Comparison of ENCODE assay signal across 11 mouse cellular contexts in the genomic region with DNA sequence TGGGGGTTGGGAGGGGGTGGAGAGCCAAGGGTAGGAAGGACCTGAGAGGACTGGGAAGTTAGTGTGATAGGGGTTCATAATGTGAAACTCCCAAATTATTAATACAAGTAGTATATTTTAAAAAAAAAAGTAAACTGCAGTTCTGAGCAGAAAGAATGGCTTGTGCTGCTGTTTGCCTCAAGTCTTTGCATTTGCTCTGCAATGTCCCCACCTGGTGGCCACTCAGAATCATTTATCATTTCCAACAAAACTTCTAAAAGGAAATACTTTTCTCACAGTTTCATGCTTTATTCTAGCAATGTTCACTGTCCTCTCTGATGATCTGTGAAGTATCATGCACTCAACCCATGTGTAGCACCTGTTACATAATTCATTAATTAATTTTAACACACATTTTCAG.
DNase-seq lines count a peak whose midpoint lies in the region; ATAC-seq lines count a peak whose summit lies in the region.
"Had no signal": no experiment of that assay in that cellular context is flagged by ENCODE, and none has a peak within 500 bp of the region (broad histone marks: within the 10 kb centered on the region; RNA-seq: fewer than 3 reads in every experiment).

No protein-coding gene starts in this region.

- no peaks in the 10 kb centered on the region for H3K36me3 ChIP-seq in midbrain, embryonic 13.5 days
- H3K36me3 ChIP-seq: embryonic facial prominence, embryonic 15.5 days had no signal

- H3K4me1 ChIP-seq in midbrain, embryonic 13.5 days (replicated peaks) = no peaks in the 10 kb centered on the region
- H3K4me1 ChIP-seq: embryonic facial prominence, embryonic 15.5 days; megakaryocyte, embryonic 14.5 days had no signal

- H3K4me3 ChIP-seq in midbrain, embryonic 13.5 days (replicated peaks) = no peak overlapping the region
- H3K4me3 ChIP-seq: embryonic facial prominence, embryonic 15.5 days; megakaryocyte, embryonic 14.5 days had no signal

- H3K4me2 ChIP-seq in midbrain, embryonic 13.5 days (replicated peaks) = no peak overlapping the region
- H3K4me2 ChIP-seq: embryonic facial prominence, embryonic 15.5 days had no signal

- no peaks in the 10 kb centered on the region for H3K27me3 ChIP-seq in midbrain, embryonic 13.5 days
- H3K27me3 ChIP-seq: embryonic facial prominence, embryonic 15.5 days had no signal

- H3K27ac ChIP-seq in midbrain, embryonic 13.5 days = no peak overlapping the region
- H3K27ac ChIP-seq: embryonic facial prominence, embryonic 15.5 days had no signal

- DNase-seq in adrenal gland, postnatal 14 days = peak; percentile 25
- DNase-seq in adrenal gland, postnatal 4 days (ENCODE audit: low spot score in 2 of 2) = no peak
- peak; percentile 1 to 49 for DNase-seq in kidney, postnatal 36 days
- DNase-seq in kidney, adult 9 months = no peak
- DNase-seq in ES-CJ7 (ENCODE audit: low read depth, low spot score) = peak; percentile 4
- DNase-seq in layer of hippocampus, postnatal 10 days (ENCODE audit: low spot score in 2 of 2) = peak; percentile 19 to 54
- DNase-seq in spleen, postnatal 4 days (ENCODE audit: low spot score in 2 of 2) = no peak
- DNase-seq: thymus, adult 2 months had no signal

- H3K9ac ChIP-seq in midbrain, embryonic 13.5 days (replicated peaks) = no peak overlapping the region
- H3K9ac ChIP-seq: embryonic facial prominence, embryonic 15.5 days had no signal

- H3K9me3 ChIP-seq in midbrain, embryonic 13.5 days = no peaks in the 10 kb centered on the region
- H3K9me3 ChIP-seq: embryonic facial prominence, embryonic 15.5 days; megakaryocyte, embryonic 14.5 days had no signal

- no peak for ATAC-seq in midbrain, embryonic 13.5 days

Comparison
In these comparisons a context has a peak if more than half of its experiments do, and no peak if none do; other contexts are left out.
1. DNase-seq: peak in adrenal gland, postnatal 14 days (single experiment), kidney, postnatal 36 days (2 of 2), ES-CJ7 (single experiment) and layer of hippocampus, postnatal 10 days (2 of 2); none in adrenal gland, postnatal 4 days (0 of 2), kidney, adult 9 months (single experiment) and spleen, postnatal 4 days (0 of 2).